Mouse (Mus musculus) ES-Bruce4 (cell line): ENCODE measurements around the gene Fer.

Experiments
- CTCF ChIP-seq: IDR thresholded peaks from one replicate; pipeline ENCODE4 v1.8.1; 2011; ENCODE audit warnings: low read depth, low read length
- POLR2A ChIP-seq: IDR thresholded peaks from one replicate; pipeline ENCODE4 v1.8.1; 2011; ENCODE audit warnings: low read length; ENCODE audit not compliant: insufficient read depth

DNA sequence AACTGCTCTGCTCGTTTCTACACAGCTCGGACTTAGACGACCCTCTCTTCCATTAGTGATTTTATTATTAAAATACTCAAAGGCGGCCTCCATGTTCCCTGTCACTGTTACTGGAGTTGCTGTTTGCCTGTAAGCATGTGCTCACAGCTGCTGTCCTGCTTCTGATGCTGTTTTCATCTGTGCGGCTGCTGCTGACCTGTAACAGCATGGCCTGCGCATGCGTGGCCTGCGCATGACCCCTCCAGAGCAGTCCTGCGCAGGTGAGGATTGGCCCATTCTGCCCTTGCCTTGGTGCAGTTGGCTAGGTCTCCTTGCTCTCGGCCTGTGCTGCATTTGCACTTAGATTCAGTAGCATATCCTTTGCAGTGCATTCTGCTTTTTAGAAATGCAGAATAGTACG is 259.7 kb downstream of the Fer start:
- TF ChIP-seq POLR2A, result no peak
- no peak for TF ChIP-seq CTCF
